Mouse (Mus musculus): ENCODE results near the gene Fbxl20. TPM values are rescaled to one million over a fixed set of nuclear protein-coding genes. Genes with fewer than 3 reads are reported as not detected.

The Fbxl20 gene
- polyA plus RNA-seq, 2 experiments = 2.3 to 3.4 TPM

DNA sequence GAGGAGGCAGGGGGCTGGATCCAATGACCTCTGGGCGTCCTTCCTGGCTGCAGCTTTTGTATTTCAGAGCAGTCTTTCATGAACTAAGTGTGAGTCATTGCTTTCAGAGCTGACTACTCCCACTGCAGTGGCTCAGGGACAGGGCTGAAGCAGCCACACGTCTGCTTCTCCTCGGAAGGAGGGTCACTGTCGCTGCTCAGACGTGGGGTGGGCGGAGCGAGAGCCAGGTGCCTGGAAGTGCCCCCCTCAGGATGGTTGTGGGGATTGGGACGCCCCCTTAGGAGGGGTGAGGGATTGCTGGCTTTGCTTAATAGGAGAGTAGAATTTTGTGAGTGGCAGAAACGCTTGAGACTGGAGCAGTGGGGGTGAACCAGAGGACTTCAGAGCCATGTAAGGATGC, 92.7 kb downstream of the Fbxl20 start:
- Histone ChIP-seq H3K4me2 (ENCODE audit: low read depth) (no peak overlapping the region), H3K9ac (replicated peaks) (no peak overlapping the region), H3K36me3 (replicated peaks; ENCODE audit: control insufficient read depth, insufficient read depth, low read depth) (no peaks in the 10 kb centered on the region), H3K4me1 (replicated peaks; ENCODE audit: control insufficient read depth in 2 of 2, insufficient read depth in 2 of 2, low read length in 1 of 2) (no peaks in the 10 kb centered on the region), H3K27me3 (ENCODE audit: control insufficient read depth, insufficient read depth, low read length) (peaks cover 20% of the 10 kb centered on the region), H3K4me3 (ENCODE audit: insufficient read depth in 1 of 2, low read depth in 2 of 2, low read length in 2 of 2) (no peak overlapping the region), H3K27ac (no peak overlapping the region), H3K9me3 (ENCODE audit: control insufficient read depth, low read length) (no peaks in the 10 kb centered on the region)
- no peak for DNase-seq (ENCODE audit: low read depth in 3 of 3, low spot score in 3 of 3)
- 21% methylated on average over 9 of the region's 9 CpGs for WGBS (ENCODE audit: insufficient replicate concordance)
- TF ChIP-seq CTCF (IDR thresholded peaks at IDR 0.05; ENCODE audit: low read depth) (no peak), EP300 (IDR thresholded peaks at IDR 0.05; ENCODE audit: low read depth) (no peak)
- no peak for ATAC-seq (ENCODE audit: insufficient read depth)

DNA sequence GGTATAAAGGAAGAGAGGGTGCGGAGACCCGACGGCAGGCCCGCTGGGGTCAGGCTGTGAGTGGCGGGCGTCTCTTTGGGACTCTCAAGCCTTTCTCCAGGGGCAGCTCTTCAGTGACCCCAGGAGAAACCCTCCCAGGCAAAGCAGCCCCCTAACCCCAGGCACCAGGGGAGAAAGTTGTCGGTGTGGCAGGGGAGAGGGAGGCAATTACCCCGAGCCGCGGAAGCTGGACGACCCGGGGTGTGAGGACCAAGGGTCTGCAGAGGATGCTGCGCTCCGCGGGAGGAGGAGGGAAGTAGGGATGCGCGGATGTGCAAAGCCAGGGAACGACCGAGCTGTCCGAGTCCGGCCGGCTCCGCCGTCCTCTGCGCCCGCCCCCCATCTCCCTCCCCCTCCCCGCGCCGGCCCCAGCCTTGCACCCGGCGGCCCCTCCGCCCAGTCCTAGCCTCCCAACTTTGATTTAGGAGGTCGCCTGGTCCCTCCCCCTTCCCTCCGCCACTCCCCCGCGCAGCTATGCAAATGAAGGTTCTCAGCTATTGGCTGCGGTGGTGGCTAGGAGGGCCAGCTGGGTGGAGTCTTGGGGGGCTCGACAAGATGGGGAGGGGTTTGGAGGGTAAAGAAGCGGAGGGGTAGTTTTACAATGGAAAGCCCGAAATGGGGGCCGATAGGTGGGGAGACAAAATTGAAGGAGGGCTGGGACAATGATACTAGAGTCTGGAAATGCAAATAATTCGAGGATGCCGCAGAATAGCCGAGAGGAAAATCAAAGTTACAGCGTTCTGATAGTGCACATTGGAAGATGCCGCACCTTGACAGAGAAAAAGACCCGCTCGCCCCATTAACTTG, 97.0 kb downstream of the Fbxl20 start, which contains the start of gene Stac2:
Gene Stac2 (minus strand): TSS at position 474 of the 846 bp plus-strand sequence.
- ATAC-seq (ENCODE audit: insufficient read depth) = 0 out of 2 replicates have a peak, but pooled peaks have one; percentile 18
- H3K27ac ChIP-seq = no peak within 1 kb of the TSS
- peak within 1 kb of the TSS in 1 of 2 experiments; percentile 15; a peak in 2 of 4 replicates for H3K4me3 ChIP-seq (ENCODE audit: insufficient read depth in 1 of 2, low read depth in 2 of 2, low read length in 2 of 2)
- TF ChIP-seq CTCF (IDR thresholded peaks at IDR 0.05; ENCODE audit: low read depth) = no peak
- no peaks in the 10 kb centered on the region for H3K4me1 ChIP-seq (replicated peaks; ENCODE audit: control insufficient read depth in 2 of 2, insufficient read depth in 2 of 2, low read length in 1 of 2)
- no peak within 1 kb of the TSS for H3K9ac ChIP-seq (replicated peaks)
- 3% methylated on average over 41 of the region's 48 CpGs for WGBS (ENCODE audit: insufficient replicate concordance)
- H3K9me3 ChIP-seq (ENCODE audit: control insufficient read depth, low read length) = no peaks in the 10 kb centered on the region
- H3K27me3 ChIP-seq (ENCODE audit: control insufficient read depth, insufficient read depth, low read length) = peaks cover 45% of the 10 kb centered on the region
- no peak for DNase-seq (ENCODE audit: low read depth in 3 of 3, low spot score in 3 of 3)
- peak within 1 kb of the TSS; percentile 40 for H3K4me2 ChIP-seq (ENCODE audit: low read depth)
- H3K36me3 ChIP-seq (replicated peaks; ENCODE audit: control insufficient read depth, insufficient read depth, low read depth) = no peaks in the 10 kb centered on the region

DNA sequence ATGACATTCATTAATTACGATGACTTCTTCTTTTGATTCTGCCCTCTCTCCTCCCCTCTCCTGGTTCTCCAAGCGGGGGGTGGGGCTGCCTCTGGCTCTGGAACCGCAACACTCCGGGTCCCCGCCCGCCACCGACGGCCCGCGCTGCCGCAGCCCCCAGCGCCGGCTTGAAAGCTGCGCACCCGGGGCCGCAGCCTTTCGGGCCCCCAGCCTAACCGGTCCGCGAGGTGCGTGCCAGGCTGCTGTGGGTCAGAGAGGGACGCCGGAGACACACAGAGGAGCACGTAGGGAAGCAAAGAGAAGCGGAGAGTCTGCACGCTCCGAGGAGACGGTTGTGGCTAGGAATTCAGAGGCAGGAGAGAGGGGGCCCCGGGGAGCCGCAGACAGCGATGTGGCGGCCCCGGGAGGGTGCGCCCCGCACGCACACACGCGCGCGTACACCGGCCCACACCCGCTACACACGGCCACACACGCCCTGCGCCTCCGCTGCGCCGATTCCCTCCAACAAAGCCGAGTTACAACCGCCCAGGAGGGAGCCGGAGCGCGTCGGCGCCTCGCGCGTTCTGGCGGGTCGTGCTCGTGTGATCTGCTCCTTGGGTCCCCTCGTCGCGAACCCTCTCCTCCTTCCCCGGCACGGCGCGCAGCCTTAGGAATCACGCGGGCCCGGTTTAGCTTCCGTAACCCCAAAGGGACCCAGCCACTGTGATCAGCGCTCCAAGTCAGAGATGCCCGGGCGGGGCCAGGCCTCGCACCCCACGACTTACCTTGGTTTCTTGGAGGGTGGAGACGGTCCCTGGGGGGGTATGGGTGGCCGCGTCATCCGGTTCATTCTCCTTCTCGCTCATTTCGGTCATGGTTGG, 97.8 kb downstream of the Fbxl20 start:
- DNase-seq (ENCODE audit: low read depth in 3 of 3, low spot score in 3 of 3) = no peak
- H3K27ac ChIP-seq = no peak overlapping the region
- ATAC-seq (ENCODE audit: insufficient read depth) = no peak
- TF ChIP-seq EP300 (IDR thresholded peaks at IDR 0.05; ENCODE audit: low read depth) (no peak), CTCF (IDR thresholded peaks at IDR 0.05; ENCODE audit: low read depth) (no peak)
- H3K27me3 ChIP-seq (ENCODE audit: control insufficient read depth, insufficient read depth, low read length) = peaks cover 45% of the 10 kb centered on the region
- H3K4me3 ChIP-seq (ENCODE audit: insufficient read depth in 1 of 2, low read depth in 2 of 2, low read length in 2 of 2) = peak overlapping the region in 1 of 2 experiments; percentile 15; a peak in 2 of 4 replicates
- WGBS (ENCODE audit: insufficient replicate concordance) = 1% methylated on average over 75 of the region's 83 CpGs
- no peaks in the 10 kb centered on the region for H3K9me3 ChIP-seq (ENCODE audit: control insufficient read depth, low read length)
- peak overlapping the region; percentile 40 for H3K4me2 ChIP-seq (ENCODE audit: low read depth)
- no peaks in the 10 kb centered on the region for H3K36me3 ChIP-seq (replicated peaks; ENCODE audit: control insufficient read depth, insufficient read depth, low read depth)
- no peak overlapping the region for H3K9ac ChIP-seq (replicated peaks)
- no peaks in the 10 kb centered on the region for H3K4me1 ChIP-seq (replicated peaks; ENCODE audit: control insufficient read depth in 2 of 2, insufficient read depth in 2 of 2, low read length in 1 of 2)

DNA sequence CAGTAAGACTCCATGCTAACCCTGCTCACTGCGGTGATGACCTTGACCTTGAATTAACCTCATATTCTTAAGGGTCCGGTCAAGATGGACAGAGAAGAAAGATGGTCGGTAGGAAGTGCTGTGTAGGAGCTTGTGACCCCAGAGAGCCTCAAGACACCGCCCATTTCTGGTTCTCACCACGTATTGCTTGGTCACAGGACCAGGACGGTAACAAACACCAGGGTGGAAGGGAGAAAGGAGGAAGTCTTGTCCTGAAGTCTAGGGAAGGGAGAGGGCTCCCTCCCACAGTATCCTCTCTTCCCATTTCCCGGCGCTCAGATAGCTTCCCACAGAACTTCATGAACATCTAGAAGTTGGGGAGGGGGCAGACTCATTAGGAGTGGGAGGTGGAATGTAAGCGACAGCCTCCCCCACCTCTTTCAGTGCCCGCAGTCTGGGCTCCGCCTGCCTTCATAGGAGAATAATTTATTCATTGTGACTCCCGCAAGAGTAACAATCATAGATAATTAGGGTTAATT, 98.5 kb downstream of the Fbxl20 start:
- H3K4me2 ChIP-seq (ENCODE audit: low read depth) = peak overlapping the region; percentile 40; the same call in 1 of the 2 replicates
- no peak for TF ChIP-seq CTCF (IDR thresholded peaks at IDR 0.05; ENCODE audit: low read depth)
- TF ChIP-seq EP300 (IDR thresholded peaks at IDR 0.05; ENCODE audit: low read depth) = no peak
- DNase-seq (ENCODE audit: low read depth in 3 of 3, low spot score in 3 of 3) = no peak

More for the DNA sequence above, 98.5 kb downstream of the Fbxl20 start:
- H3K9me3 ChIP-seq (ENCODE audit: control insufficient read depth, low read length) = no peaks in the 10 kb centered on the region
- no peak overlapping the region for H3K4me3 ChIP-seq (ENCODE audit: insufficient read depth in 1 of 2, low read depth in 2 of 2, low read length in 2 of 2)
- no peaks in the 10 kb centered on the region for H3K4me1 ChIP-seq (replicated peaks; ENCODE audit: control insufficient read depth in 2 of 2, insufficient read depth in 2 of 2, low read length in 1 of 2)
- 5% methylated on average over 12 of the region's 12 CpGs for WGBS (ENCODE audit: insufficient replicate concordance)
- H3K27ac ChIP-seq = no peak overlapping the region
- ATAC-seq (ENCODE audit: insufficient read depth) = no peak
- peaks cover 45% of the 10 kb centered on the region for H3K27me3 ChIP-seq (ENCODE audit: control insufficient read depth, insufficient read depth, low read length)
- H3K9ac ChIP-seq (replicated peaks) = no peak overlapping the region
- no peaks in the 10 kb centered on the region for H3K36me3 ChIP-seq (replicated peaks; ENCODE audit: control insufficient read depth, insufficient read depth, low read depth)
